Mouse (Mus musculus) 416B (cell line): ENCODE data around the gene Khdc1b.
"Not testable (repeated sequence)": the region's sequence is repeated elsewhere in the genome, so short reads cannot be mapped to it uniquely, and the experiment has no call there.

ENCODE experiments used
- DNase-seq: peaks from one replicate; pipeline ENCODE4 v3.0.0; 2011; ENCODE audit warnings: low read depth

The Khdc1b gene

GRCm38 (mm10) chr1:21383256-21383655, at the start of gene Khdc1b:
Gene Khdc1b, plus strand, starts transcription at chr1:21383556.
- DNase-seq: no peak

- no peak for DNase-seq
Measured at GRCm38 (mm10) chr1:21335836-21336235, 47.5 kb upstream of the Khdc1b start.

DNA sequence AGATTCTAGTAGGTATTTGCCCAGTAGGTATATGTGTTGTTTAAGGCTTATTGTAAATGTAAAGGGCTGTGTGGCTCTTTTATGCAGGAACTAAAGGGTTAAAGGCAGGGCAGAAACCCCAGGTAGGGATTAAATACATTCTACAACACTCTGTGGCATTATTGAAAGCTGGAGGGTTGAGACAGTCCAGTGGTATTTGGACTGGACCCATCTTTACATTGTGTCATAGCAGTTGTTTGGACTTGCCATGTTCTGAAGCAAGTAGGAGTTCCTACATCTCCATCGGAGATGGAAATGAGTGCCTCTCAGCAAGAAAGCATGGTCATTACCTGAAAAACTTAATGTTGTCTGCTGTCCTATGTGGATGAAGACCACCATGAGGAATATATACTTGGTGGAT, 42.6 kb upstream of the Khdc1b start:
- DNase-seq: no peak

DNA sequence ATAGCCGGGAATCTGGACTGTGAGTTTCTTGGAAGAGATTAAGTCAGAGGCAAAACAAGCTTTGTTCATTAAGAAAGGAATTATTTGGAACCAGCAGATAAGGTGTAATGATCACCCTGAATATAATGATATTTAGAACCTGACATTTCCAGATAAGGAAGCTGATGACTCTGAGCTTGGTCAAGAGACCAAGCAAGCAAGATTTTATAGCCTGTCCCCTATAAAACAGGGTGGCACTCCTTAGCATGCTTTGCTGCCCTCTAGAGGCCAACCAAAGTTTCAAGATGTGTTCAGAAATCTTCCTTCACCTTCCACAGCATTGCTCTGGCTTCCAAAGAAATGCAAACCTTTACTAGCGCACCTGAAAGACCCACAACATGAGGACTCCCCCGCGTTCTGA, 39.1 kb upstream of the Khdc1b start:
- peak; percentile 64 for DNase-seq

GRCm38 (mm10) chr1:21344752-21345151, 38.6 kb upstream of the Khdc1b start:
- DNase-seq: not testable (repeated sequence)

GRCm38 (mm10) chr1:21349341-21349740, 34.0 kb upstream of the Khdc1b start, which contains the start of gene Khdc1a:
Gene Khdc1a, plus strand, starts transcription at chr1:21349641.
- DNase-seq: no peak

DNA sequence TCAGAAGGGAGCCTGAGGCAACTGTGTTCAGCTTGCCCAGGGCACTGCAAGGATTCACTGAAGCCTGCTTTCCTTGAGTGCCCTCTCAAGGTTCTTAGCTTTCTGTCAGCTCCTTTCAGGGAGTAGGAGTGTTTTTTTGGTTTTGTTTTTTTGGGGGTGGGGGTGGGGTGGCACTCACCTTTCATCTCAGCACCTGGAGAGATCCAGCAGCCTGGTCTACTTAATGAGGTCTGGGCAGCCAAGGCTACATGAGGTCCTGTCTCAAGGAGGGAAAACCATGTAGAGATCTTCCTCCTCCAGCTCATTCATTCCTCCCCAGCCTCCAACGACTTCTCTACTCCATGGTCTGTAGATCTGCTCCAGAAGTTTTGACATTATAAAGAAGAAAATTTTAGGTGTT, 15.3 kb upstream of the Khdc1b start, which contains the start of gene Khdc1c:
TSS of gene Khdc1c (plus strand) at position 301 of the 400 bp plus-strand sequence.
- not testable (repeated sequence) for DNase-seq

DNA sequence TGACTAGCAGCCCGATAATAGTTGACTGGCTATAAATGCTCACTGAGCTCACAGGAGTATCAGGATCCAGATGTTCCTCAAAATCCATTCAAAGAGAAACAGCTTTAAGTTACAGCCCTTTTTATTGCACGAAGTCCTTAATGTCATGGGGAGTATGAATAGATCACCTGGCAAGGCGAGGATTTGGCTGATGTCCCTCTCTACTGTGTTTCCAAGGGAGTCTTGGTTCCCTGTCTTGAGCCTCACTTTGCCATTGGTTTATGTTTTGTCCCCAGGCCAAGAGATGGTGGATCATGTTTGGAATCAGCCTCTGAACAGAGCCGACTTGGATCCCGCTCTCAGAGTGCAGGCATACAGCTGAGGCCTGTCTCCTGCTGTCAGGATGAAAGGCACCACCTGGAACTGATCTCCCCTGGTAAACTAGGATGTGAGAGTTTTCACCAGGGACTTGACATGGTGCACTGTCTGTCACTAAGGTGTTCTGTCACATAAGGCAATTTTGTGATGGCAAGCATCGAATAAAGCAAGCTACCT, 7.8 kb downstream of the Khdc1b start:
- no peak for DNase-seq

DNA sequence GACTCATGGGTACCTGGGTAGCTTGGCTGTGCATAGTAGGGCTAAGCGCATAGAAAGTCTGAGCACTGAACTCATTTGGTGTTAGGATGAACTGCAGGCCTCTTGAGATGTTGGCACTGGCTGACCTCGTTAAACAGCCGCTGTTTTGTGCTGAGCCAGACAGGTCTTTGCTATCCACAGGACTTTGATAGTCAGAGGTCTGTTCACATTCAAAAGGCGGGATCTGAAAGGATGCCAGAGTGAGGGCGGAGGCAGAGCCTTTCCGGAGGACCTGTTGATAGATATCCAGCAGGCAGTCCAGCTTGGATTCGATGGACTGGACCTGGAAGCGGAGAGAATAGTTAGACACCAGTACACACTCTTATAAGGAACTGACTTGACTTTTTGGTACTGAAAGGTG, 19.4 kb downstream of the Khdc1b start:
- no peak for DNase-seq

DNA sequence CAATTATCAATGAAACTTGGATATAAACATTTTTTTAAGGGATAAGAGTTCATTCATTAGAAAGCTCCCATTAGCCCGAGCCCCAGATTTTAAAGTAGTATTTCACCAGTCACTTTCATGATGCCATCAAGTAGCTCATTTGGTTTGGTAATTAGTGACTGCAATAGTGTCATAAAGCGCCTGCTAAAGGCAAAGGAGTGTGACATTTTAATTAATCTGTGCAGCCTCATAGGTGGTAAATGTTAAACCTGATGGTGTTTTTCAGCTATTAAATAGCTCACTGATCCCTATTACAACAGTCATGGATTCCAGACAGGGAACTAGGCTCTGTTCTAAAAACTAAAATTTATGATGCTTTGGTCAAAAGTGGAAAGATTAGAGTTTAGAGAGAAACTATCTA, 23.9 kb downstream of the Khdc1b start:
- no peak for DNase-seq

GRCm38 (mm10) chr1:21411331-21412196, 28.2 kb downstream of the Khdc1b start:
- peak; percentile 82 for DNase-seq

- no peak for DNase-seq
Measured at GRCm38 (mm10) chr1:21412197-21412555, 28.8 kb downstream of the Khdc1b start.

GRCm38 (mm10) chr1:21419370-21419769, 36.0 kb downstream of the Khdc1b start:
- peak; percentile 84 for DNase-seq

- no peak for DNase-seq
Measured at GRCm38 (mm10) chr1:21425654-21426053, 42.3 kb downstream of the Khdc1b start.

GRCm38 (mm10) chr1:21428079-21428478, 44.7 kb downstream of the Khdc1b start:
- DNase-seq: no peak

DNA sequence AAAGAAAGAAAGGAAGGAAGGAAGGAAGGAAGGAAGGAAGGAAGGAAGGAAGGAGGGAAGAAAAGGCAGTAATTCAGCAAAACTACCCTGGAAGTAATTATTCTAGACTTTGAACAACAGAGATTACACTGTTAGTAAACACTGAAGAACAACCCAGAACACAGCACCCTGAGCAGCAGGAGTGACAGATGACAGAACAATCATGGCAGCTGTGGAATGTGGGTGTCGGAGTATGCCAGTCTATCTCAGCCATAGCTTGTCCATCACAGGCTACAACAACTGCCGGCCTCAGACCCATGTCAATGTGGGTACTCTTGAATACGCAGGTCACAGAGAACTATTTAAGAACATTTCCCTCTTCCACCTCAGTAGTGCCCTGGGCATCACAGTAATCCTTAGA, 48.3 kb downstream of the Khdc1b start:
- DNase-seq: no peak

DNA sequence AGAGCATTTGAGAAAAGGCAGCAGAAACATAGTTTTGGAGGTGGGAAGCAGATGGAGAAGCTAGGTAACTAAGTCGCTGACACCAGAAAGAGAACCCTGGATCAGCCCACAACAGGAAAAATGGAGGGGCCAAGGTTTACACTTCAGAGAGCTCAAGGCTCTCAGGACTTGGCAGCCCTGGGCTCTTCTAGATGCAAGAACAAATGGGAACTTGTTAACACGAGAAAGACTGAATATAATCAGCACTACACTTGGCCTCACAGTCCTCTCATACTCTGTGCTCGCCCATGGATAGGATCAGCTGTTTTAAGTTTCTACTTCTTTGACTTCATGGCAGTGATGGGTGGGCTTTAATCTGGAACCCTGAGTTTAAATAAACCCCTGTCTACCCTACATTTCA, 51.5 kb downstream of the Khdc1b start:
- no peak for DNase-seq
